Mouse (Mus musculus): Measurements from ENCODE around the gene Kazald1.
A peak's percentile ranks its signal among the peaks of the same experiment; 100 is the strongest.
"Not testable (repeated sequence)": the region's sequence is repeated elsewhere in the genome, so short reads cannot be mapped to it uniquely, and the experiment has no call there.

Kazald1 gene

GRCm38 (mm10) chr19:45074580-45075322 lies at the start of gene Kazald1:
Gene Kazald1, plus strand, starts transcription at chr19:45075241.
- DNase-seq: peak; percentile 93

GRCm38 (mm10) chr19:45025937-45026568 lies 49.0 kb upstream of the Kazald1 start:
- no peak for DNase-seq

- DNase-seq: no peak
Measured at GRCm38 (mm10) chr19:45026958-45027670, 47.9 kb upstream of the Kazald1 start.

GRCm38 (mm10) chr19:45027848-45028247 lies 47.2 kb upstream of the Kazald1 start:
- DNase-seq: no peak

- DNase-seq: no peak
Measured at GRCm38 (mm10) chr19:45028746-45029145, 46.3 kb upstream of the Kazald1 start.

GRCm38 (mm10) chr19:45029571-45029970 lies 45.5 kb upstream of the Kazald1 start:
- DNase-seq: no peak

GRCm38 (mm10) chr19:45030111-45030510 lies 44.9 kb upstream of the Kazald1 start:
- DNase-seq: peak; percentile 70

- peak; percentile 71 for DNase-seq
Measured at GRCm38 (mm10) chr19:45030746-45031693, 44.0 kb upstream of the Kazald1 start.

GRCm38 (mm10) chr19:45031780-45032179 lies 43.3 kb upstream of the Kazald1 start:
- peak; percentile 72 for DNase-seq

- DNase-seq: no peak
Measured at GRCm38 (mm10) chr19:45032570-45033332, 42.3 kb upstream of the Kazald1 start.

- peak; percentile 62 for DNase-seq
Measured at GRCm38 (mm10) chr19:45036867-45037266, 38.2 kb upstream of the Kazald1 start.

GRCm38 (mm10) chr19:45038198-45038597 lies 36.8 kb upstream of the Kazald1 start:
- not testable (repeated sequence) for DNase-seq

GRCm38 (mm10) chr19:45040214-45040613 lies 34.8 kb upstream of the Kazald1 start:
- no peak for DNase-seq

- DNase-seq: no peak
Measured at GRCm38 (mm10) chr19:45044389-45044927, 30.6 kb upstream of the Kazald1 start.

GRCm38 (mm10) chr19:45045236-45045635 lies 29.8 kb upstream of the Kazald1 start:
- DNase-seq: no peak

GRCm38 (mm10) chr19:45045651-45046050 lies 29.4 kb upstream of the Kazald1 start, which contains the start of gene Pdzd7:
Gene Pdzd7, minus strand, starts transcription at chr19:45045717.
- DNase-seq: no peak

- DNase-seq: peak; percentile 83
Measured at GRCm38 (mm10) chr19:45046523-45047321, 28.3 kb upstream of the Kazald1 start.

- peak; percentile 88 for DNase-seq
Measured at GRCm38 (mm10) chr19:45047417-45047934, 27.6 kb upstream of the Kazald1 start, which contains the start of gene Sfxn3. Gene Sfxn3, plus strand, starts transcription at chr19:45047503.

GRCm38 (mm10) chr19:45047935-45048643 lies 27.0 kb upstream of the Kazald1 start:
- peak; percentile 61 for DNase-seq
